Mouse (Mus musculus) c-Kit-positive CD71-negative TER-119-negative erythroid progenitor cells, embryonic 14.5 days (primary cell): ENCODE measurements around the gene Sipa1l3.

Experiments used
- DNase-seq: peaks from one replicate; pipeline ENCODE4 v3.0.0-alpha.2; 2013; ENCODE audit warnings: low read depth

Gene Sipa1l3

GRCm38 (mm10) chr7:29446156-29446555 lies 72.3 kb downstream of the Sipa1l3 start:
- DNase-seq = no peak

GRCm38 (mm10) chr7:29444527-29444926 lies 73.9 kb downstream of the Sipa1l3 start:
- no peak for DNase-seq

GRCm38 (mm10) chr7:29444070-29444469 lies 74.4 kb downstream of the Sipa1l3 start:
- no peak for DNase-seq

GRCm38 (mm10) chr7:29441793-29442192 lies 76.6 kb downstream of the Sipa1l3 start:
- no peak for DNase-seq

- DNase-seq = no peak
These were observed 77.3 kb downstream of the Sipa1l3 start for GRCm38 (mm10) chr7:29441151-29441550.

- DNase-seq = no peak
These were observed 79.7 kb downstream of the Sipa1l3 start for GRCm38 (mm10) chr7:29438655-29439282.

- DNase-seq = no peak
These were observed 80.2 kb downstream of the Sipa1l3 start for GRCm38 (mm10) chr7:29438204-29438603.

- no peak for DNase-seq
These were observed 81.4 kb downstream of the Sipa1l3 start for GRCm38 (mm10) chr7:29437072-29437471.

GRCm38 (mm10) chr7:29434313-29435035 lies 84.0 kb downstream of the Sipa1l3 start:
- DNase-seq = no peak

GRCm38 (mm10) chr7:29433725-29434124 lies 84.7 kb downstream of the Sipa1l3 start:
- DNase-seq = no peak

GRCm38 (mm10) chr7:29432947-29433553 lies 85.4 kb downstream of the Sipa1l3 start:
- no peak for DNase-seq

- DNase-seq = no peak
These were observed 86.1 kb downstream of the Sipa1l3 start for GRCm38 (mm10) chr7:29432180-29432946.

GRCm38 (mm10) chr7:29430739-29431211 lies 87.7 kb downstream of the Sipa1l3 start:
- no peak for DNase-seq

- DNase-seq = no peak
These were observed 92.4 kb downstream of the Sipa1l3 start for GRCm38 (mm10) chr7:29426056-29426455.

GRCm38 (mm10) chr7:29425413-29425827 lies 93.0 kb downstream of the Sipa1l3 start:
- DNase-seq = no peak

- no peak for DNase-seq
These were observed 93.8 kb downstream of the Sipa1l3 start for GRCm38 (mm10) chr7:29424690-29425089.

GRCm38 (mm10) chr7:29421909-29422244 lies 96.6 kb downstream of the Sipa1l3 start:
- no peak for DNase-seq

- DNase-seq = no peak
These were observed 97.1 kb downstream of the Sipa1l3 start for GRCm38 (mm10) chr7:29421240-29421908.

GRCm38 (mm10) chr7:29419836-29420235 lies 98.6 kb downstream of the Sipa1l3 start:
- no peak for DNase-seq

- DNase-seq = no peak
These were observed 100.2 kb downstream of the Sipa1l3 start for GRCm38 (mm10) chr7:29418231-29418630.

GRCm38 (mm10) chr7:29417332-29418069 lies 100.9 kb downstream of the Sipa1l3 start:
- DNase-seq = no peak
